Mouse (Mus musculus) hindlimb bud, embryonic 11.5 days (tissue): ENCODE results near the gene Ildr1.

Source experiments
- DNase-seq: peaks from one replicate; pipeline ENCODE4 v3.0.0-alpha.2; 2012; ENCODE audit warnings: low read depth, low spot score; ENCODE audit errors: extremely low spot score

Ildr1 gene

GRCm38 (mm10) chr16:36770830-36771229 is 77.1 kb downstream of the Ildr1 start:
- no peak for DNase-seq

- DNase-seq = no peak
These were observed 77.5 kb downstream of the Ildr1 start for GRCm38 (mm10) chr16:36771244-36771643.

GRCm38 (mm10) chr16:36771703-36772102 is 77.9 kb downstream of the Ildr1 start:
- DNase-seq = no peak

GRCm38 (mm10) chr16:36772996-36773395 is 79.2 kb downstream of the Ildr1 start:
- DNase-seq = no peak

- DNase-seq = no peak
These were observed 81.9 kb downstream of the Ildr1 start for GRCm38 (mm10) chr16:36775658-36776057.
